Mouse (Mus musculus) CD8-positive naive resting alpha-beta T cell, adult 2 months (primary cell): ENCODE measurements at regions not wholly inside any gene's neighbourhood (a gene's known extent, or its start where the extent isn't known, plus 50 kb on each side); places are given as distances from the start of the nearest gene placed in this dataset.
A peak's percentile ranks its signal among the peaks of the same experiment; 100 is the strongest.
"Not testable (repeated sequence)": the region's sequence is repeated elsewhere in the genome, so short reads cannot be mapped to it uniquely, and the experiment has no call there.

Source experiments
- DNase-seq, 2 experiments: peaks; one replicate each; pipeline ENCODE4 v3.0.0; 2022; ENCODE audit warnings: low read depth in 2 of 2, low spot score in 2 of 2

DNA sequence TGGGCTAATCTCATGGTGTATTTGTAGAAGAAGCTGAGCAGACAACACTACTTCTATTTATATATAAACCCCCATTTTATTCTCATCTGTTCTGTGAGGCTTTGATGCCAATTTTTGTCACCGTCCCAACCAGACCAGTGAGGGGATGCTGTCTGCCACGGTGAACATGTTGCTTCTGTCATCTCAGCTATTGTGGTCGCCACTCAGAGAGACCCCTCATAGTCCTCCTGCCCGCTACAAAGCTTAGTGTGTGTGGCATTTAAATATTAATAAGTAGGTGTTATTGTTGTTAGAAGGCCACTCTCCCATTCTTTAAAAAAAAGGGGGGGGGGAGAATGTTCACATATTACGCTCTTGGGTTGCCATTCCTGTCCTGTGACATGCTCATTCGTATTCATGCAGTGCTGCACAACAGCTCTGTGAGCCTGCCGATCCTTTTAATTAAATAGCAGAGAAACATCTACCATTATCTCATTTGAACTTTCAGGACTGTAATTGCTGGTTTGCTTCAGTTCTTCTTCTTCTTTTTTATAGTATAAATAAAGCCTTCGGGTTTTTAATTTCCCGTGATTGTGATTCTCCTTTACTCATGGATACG, 161.4 kb downstream of the Enc1 start:
- DNase-seq, result no peak

- DNase-seq, result no peak
These were observed 160.7 kb downstream of the Enc1 start for GRCm38 (mm10) chr13:97401620-97402019.

DNA sequence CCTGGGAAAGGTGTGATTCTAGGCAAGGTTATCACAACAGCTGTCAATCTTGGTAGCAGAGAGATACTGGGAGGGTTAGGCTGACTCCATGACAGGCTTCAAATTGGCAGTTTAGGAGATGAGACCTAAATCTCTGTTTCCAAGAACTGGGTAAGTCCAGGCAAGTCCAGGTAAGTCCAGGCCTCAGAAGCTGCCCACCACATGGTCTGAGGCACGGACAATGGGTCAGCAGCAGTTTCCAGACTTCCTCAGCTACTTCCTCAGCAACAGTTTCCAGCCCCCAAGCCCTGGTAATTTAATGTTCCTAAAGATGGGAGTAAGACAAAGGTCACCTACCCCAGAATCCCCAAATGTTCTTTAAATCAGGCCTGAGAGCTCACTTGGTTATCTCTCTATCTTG, 157.1 kb downstream of the Enc1 start:
- no peak for DNase-seq

GRCm38 (mm10) chr13:97396899-97397640, 156.2 kb downstream of the Enc1 start:
- DNase-seq, result no peak

GRCm38 (mm10) chr13:97396286-97396685, 155.4 kb downstream of the Enc1 start:
- DNase-seq, result not testable (repeated sequence)

DNA sequence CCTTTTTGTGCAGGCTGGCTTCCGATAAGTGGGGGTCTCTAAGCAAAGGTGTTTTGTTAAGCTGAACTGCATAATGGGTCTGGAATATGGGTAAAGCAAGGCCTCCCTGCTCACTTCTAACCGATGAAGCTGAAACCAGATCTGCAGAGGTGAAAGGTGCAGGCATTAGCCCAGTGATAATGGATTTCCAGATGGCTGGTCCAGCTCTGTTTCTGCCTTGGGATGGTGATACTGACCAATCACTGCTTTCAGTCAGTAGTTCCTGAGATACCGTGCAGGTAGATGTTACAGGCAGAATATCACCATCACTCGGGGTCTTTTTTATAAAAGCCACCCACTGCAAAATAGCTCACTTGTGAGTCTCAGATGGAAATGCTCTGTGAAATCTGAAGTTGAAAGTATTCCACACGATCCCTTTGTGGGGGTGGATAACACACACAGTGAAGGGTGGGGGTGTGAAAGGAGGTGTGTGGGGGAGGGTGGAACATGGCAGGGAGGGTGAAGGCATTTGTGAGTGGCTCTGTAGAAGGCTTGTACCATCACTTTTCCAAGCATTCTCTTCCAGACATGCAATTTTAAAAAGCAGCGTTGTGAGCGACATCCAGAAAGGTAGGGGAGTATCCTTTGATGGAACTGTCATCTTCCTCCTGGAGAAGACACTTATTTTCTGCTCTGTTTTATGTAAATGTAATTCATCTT, 154.0 kb downstream of the Enc1 start:
- no peak for DNase-seq

- DNase-seq, result no peak
These were observed 153.2 kb downstream of the Enc1 start for GRCm38 (mm10) chr13:97394071-97394470.

DNA sequence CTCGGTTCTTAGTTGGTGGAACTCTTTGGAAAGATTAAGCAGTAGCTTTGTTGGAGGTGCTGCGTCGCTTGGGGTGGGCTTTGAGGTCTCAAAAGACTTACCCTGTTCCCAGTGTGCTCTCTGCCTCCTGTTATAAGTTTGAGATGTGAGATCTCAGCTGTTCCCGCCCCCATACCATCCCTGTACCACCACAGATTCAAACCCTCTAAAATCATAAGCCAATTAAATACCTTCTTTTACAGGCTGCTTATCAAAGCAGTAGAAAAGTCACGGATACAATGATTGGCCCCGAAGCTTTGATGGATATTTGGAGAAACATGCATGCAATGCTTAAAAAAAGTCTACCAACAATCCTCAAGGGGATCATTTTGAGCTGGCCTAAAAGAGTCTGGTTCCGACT, 152.6 kb downstream of the Enc1 start:
- no peak for DNase-seq

GRCm38 (mm10) chr13:97390449-97390930, 149.6 kb downstream of the Enc1 start:
- DNase-seq, result no peak

GRCm38 (mm10) chr13:97388851-97389479, 148.1 kb downstream of the Enc1 start:
- DNase-seq, result no peak

GRCm38 (mm10) chr13:97386511-97386910, 145.6 kb downstream of the Enc1 start:
- peak in 1 of 2 experiments; percentile 11 for DNase-seq

- no peak for DNase-seq
These were observed 144.6 kb downstream of the Enc1 start for GRCm38 (mm10) chr13:97385531-97385930.

- no peak for DNase-seq
These were observed 143.3 kb downstream of the Enc1 start for GRCm38 (mm10) chr13:97384091-97384777.

DNA sequence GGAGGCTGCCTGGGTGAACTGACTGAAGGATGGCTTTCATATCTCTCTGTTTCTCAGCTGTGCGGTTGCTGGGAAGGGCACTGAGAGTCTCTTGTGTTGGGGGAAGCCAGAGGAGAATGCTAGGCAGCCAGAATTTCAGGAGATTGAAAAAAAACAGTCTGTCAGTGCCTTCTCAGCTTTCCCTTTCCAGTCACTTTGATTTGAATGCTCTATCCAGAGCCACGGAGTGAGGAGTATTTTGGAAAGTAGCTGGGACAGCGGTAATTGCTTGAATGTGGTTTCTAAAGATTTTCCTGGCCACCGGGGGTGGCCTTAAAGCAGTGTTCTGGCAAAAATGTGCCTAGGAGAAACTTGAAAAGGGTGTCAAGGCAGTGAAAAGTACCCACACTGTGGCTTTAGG, 142.4 kb downstream of the Enc1 start:
- DNase-seq, result no peak

GRCm38 (mm10) chr13:97380366-97380765, 139.5 kb downstream of the Enc1 start:
- no peak for DNase-seq

DNA sequence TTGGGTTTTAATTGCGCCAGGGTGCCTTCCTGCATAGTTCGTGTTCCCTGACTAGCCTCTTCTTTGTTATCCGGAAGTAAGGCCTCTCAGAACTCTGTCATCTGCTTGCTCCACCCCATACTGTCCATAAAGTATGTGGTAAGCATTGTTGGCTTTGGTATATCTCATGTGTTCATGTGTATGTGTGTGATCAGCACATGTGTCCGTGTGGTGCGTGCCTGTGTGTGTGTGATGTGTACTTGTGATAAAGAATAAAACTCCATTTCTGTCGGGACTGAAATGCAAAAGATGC, 135.3 kb downstream of the Enc1 start:
- DNase-seq, result no peak

- no peak for DNase-seq
These were observed 134.8 kb downstream of the Enc1 start for GRCm38 (mm10) chr13:97375501-97376231.

- no peak for DNase-seq
These were observed 131.4 kb downstream of the Enc1 start for GRCm38 (mm10) chr13:97372348-97372747.

DNA sequence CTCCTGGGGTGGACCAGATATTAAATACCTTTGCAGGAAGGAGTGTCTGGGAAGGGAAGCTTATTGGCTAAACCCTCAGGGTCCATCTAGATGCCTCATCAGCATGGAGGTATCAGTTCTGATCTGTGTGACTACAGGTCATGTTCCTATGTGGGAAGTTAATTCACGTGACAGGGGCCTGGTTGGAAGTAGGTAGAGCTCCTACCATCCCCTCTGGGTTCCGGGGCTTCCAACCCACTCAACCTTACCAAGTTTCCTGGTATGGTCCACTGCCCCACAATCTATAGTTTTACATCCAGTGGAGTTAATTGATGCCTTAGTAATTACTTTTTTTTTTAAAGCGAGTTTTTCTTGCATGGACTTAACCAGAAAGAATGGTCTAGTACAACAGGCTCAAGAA, 130.3 kb downstream of the Enc1 start:
- DNase-seq, result no peak

DNA sequence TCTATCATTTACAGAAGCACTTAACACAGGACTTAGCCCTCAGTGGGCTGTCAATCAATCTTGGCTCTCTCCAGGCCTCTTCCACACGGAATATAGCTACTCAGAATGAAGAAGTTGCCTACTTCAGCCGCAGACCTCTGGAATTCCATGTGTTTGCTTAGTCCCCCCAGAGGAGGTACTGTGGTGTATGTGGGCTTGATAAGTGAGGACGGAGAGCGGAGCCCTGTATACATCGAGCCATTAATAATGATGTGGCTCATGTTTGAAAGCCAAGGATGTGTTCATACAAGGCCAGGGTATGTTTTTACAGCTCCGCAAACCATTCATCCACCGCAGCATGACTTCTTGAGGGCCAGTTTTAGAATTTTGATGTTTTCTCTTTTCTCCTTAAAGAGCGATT, 125.8 kb downstream of the Enc1 start:
- no peak for DNase-seq
